Mouse (Mus musculus): ENCODE data around the gene Kng1. TPM values are rescaled to one million over a fixed set of nuclear protein-coding genes. Genes with fewer than 3 reads are reported as not detected.

The Kng1 gene
- polyA plus RNA-seq, 1 experiment from 2014 or later = 0.59 TPM

DNA sequence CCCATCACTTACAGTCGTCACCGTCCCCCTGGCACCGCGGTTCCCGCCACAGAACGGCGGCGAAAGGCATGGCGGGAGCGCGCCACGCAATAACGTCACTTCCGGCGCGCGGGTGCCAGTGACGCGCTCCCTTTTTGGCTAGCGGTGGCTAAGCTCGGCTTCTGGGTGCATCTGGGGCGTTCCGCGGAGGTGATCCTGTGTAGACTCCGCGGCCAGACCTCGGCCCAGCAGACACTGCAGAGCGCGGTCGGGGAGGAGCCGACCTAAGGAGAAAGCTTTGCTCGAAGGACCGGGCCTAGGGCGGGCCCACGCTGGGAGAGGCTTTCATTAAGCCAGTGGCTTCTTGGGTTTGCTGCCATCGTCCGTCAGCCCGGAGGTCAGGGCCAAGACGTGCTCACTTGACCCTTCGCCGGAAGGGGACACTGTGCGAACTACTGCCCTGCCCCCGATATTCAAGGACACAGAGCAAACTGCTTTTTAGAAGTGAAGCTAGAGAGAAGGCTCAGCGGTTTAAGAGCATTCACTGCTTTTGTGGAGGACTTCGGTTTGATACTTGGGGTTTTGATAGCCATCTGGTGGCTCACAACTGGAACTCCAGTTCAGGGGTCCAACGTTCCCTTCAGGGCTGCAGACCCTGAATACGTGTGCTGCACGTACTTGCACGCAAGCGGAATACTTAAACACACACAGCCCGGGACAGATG is 70.2 kb downstream of the Kng1 start, which contains the start of gene Rfc4:
Gene Rfc4 (minus strand): TSS at position 65 of the 703 bp plus-strand sequence.
- peak; percentile 91 for ATAC-seq (ENCODE audit: insufficient number of reproducible peaks, insufficient read depth, low FRiP score, low read depth)
- WGBS = under 1% methylated on average over 51 of the region's 51 CpGs

GRCm38 (mm10) chr16:23130303-23130702 is 72.6 kb downstream of the Kng1 start:
- H3K4me2 ChIP-seq (replicated peaks; ENCODE audit: low read depth, low read length) = no peak overlapping the region
- H3K27me3 ChIP-seq (ENCODE audit: control insufficient read depth, insufficient read depth, low read length) = no peaks in the 10 kb centered on the region
- ATAC-seq (ENCODE audit: insufficient number of reproducible peaks, insufficient read depth, low FRiP score, low read depth) = no peak
- no peak overlapping the region for H3K4me3 ChIP-seq (ENCODE audit: low read depth, low read length)
- no peak overlapping the region for H3K9ac ChIP-seq (replicated peaks; ENCODE audit: low read depth, low read length)
- H3K4me1 ChIP-seq (ENCODE audit: control insufficient read depth, insufficient read depth, low read length) = peaks cover 10% of the 10 kb centered on the region
- no peaks in the 10 kb centered on the region for H3K9me3 ChIP-seq (ENCODE audit: control insufficient read depth, low read depth, low read length)
- 88% methylated on average over 3 of the region's 3 CpGs for WGBS
- no peak overlapping the region for H3K27ac ChIP-seq (ENCODE audit: low read length)
- H3K36me3 ChIP-seq (ENCODE audit: control insufficient read depth, insufficient read depth, low read length) = no peaks in the 10 kb centered on the region

More for the DNA sequence above, 70.2 kb downstream of the Kng1 start, which contains the start of gene Rfc4:
- no peaks in the 10 kb centered on the region for H3K36me3 ChIP-seq (ENCODE audit: control insufficient read depth, insufficient read depth, low read length)
- H3K9ac ChIP-seq (replicated peaks; ENCODE audit: low read depth, low read length) = peak within 1 kb of the TSS; percentile 82
- H3K4me3 ChIP-seq (ENCODE audit: low read depth, low read length) = peak within 1 kb of the TSS; percentile 60
- peaks cover 10% of the 10 kb centered on the region for H3K4me1 ChIP-seq (ENCODE audit: control insufficient read depth, insufficient read depth, low read length)
- H3K9me3 ChIP-seq (ENCODE audit: control insufficient read depth, low read depth, low read length) = no peaks in the 10 kb centered on the region
- peak within 1 kb of the TSS; percentile 98 for H3K27ac ChIP-seq (ENCODE audit: low read length)
- peak within 1 kb of the TSS; percentile 89 for H3K4me2 ChIP-seq (replicated peaks; ENCODE audit: low read depth, low read length)
- H3K27me3 ChIP-seq (ENCODE audit: control insufficient read depth, insufficient read depth, low read length) = no peaks in the 10 kb centered on the region

Small RNAs within 50 kb of the gene (microRNA-seq; reads per million reads assigned to microRNA genes)
- 1.0 reads per million for gene Gm49346

Other genes with a start within 250 kb of the Kng1 start
- not detected in 2 replicates for gene Crygs, start 246.3 kb upstream of the Kng1 start, polyA plus RNA-seq (2014; fragmentation: Nextera tagmentation; extraction: Ambion mirVana)
- 32.2 and 34.4 TPM in 2 replicates for gene Tbccd1, start 200.2 kb upstream of the Kng1 start, polyA plus RNA-seq (2014; fragmentation: Nextera tagmentation; extraction: Ambion mirVana)
- 75.1 and 87.3 TPM in 2 replicates for gene Dnajb11, start 200.0 kb upstream of the Kng1 start, polyA plus RNA-seq (2014; fragmentation: Nextera tagmentation; extraction: Ambion mirVana)
- gene Ahsg, start 166.6 kb upstream of the Kng1 start, polyA plus RNA-seq (2014; fragmentation: Nextera tagmentation; extraction: Ambion mirVana) = 0.21 and 1.3 TPM in 2 replicates
- 0.16 and 0.48 TPM in 2 replicates for gene Fetub, start 139.5 kb upstream of the Kng1 start, polyA plus RNA-seq (2014; fragmentation: Nextera tagmentation; extraction: Ambion mirVana)
- gene Hrg, start 106.8 kb upstream of the Kng1 start, polyA plus RNA-seq (2014; fragmentation: Nextera tagmentation; extraction: Ambion mirVana) = not detected in 2 replicates
- not detected in 2 replicates for gene Kng2, start 28.4 kb upstream of the Kng1 start, polyA plus RNA-seq (2014; fragmentation: Nextera tagmentation; extraction: Ambion mirVana)
- 270 and 285 TPM in 2 replicates for gene Eif4a2, start 49.6 kb downstream of the Kng1 start, polyA plus RNA-seq (2014; fragmentation: Nextera tagmentation; extraction: Ambion mirVana)
- 112 and 121 TPM in 2 replicates for gene Rfc4, start 69.9 kb downstream of the Kng1 start, polyA plus RNA-seq (2014; fragmentation: Nextera tagmentation; extraction: Ambion mirVana)
- gene Adipoq, start 88.7 kb downstream of the Kng1 start, polyA plus RNA-seq (2014; fragmentation: Nextera tagmentation; extraction: Ambion mirVana) = not detected in 2 replicates
- 25.6 and 25.7 TPM in 2 replicates for gene St6gal1, start 166.9 kb downstream of the Kng1 start, polyA plus RNA-seq (2014; fragmentation: Nextera tagmentation; extraction: Ambion mirVana)